Mouse (Mus musculus): ENCODE data around the gene Lca5.

GRCm38 (mm10) chr9:83391996-83392395 is 48.9 kb downstream of the Lca5 start:
- TF ChIP-seq GATA1 (IDR thresholded peaks at IDR 0.05; ENCODE audit: low read length) (no peak), TAL1 (IDR thresholded peaks at IDR 0.05; ENCODE audit: low read length) (no peak)
